Mouse (Mus musculus): ENCODE data around the gene Hoxd10. TPM values are rescaled to one million over a fixed set of nuclear protein-coding genes. Genes with fewer than 3 reads are reported as not detected.

The Hoxd10 gene
- polyA plus RNA-seq, 1 experiment from 2014 or later, result 7.9 TPM

GRCm38 (mm10) chr2:74695383-74695782, 3.7 kb downstream of the Hoxd10 start:
- no peak overlapping the region for H3K4me3 ChIP-seq (replicated peaks)
- H3K9ac ChIP-seq, result no peak overlapping the region
- H3K27ac ChIP-seq, result no peak overlapping the region
- H3K36me3 ChIP-seq, result no peaks in the 10 kb centered on the region
- peaks cover 94% of the 10 kb centered on the region for H3K27me3 ChIP-seq (replicated peaks)
- no peak overlapping the region for H3K4me2 ChIP-seq (replicated peaks)
- ATAC-seq, result no peak
- H3K9me3 ChIP-seq, result no peaks in the 10 kb centered on the region
- WGBS, result 4% methylated on average over 1 of the region's 1 CpGs
- H3K4me1 ChIP-seq (replicated peaks), result peaks cover 23% of the 10 kb centered on the region

- WGBS, result 13% methylated on average over 7 of the region's 7 CpGs
- H3K9me3 ChIP-seq, result no peaks in the 10 kb centered on the region
- no peak overlapping the region for H3K4me3 ChIP-seq (replicated peaks)
- H3K27ac ChIP-seq, result no peak overlapping the region
- no peaks in the 10 kb centered on the region for H3K36me3 ChIP-seq
- no peak overlapping the region for H3K4me2 ChIP-seq (replicated peaks)
- H3K27me3 ChIP-seq (replicated peaks), result peaks cover 98% of the 10 kb centered on the region
- H3K4me1 ChIP-seq (replicated peaks), result peaks cover 23% of the 10 kb centered on the region
- ATAC-seq, result no peak
- H3K9ac ChIP-seq, result no peak overlapping the region
Observed at GRCm38 (mm10) chr2:74695813-74696430, 4.2 kb downstream of the Hoxd10 start.

GRCm38 (mm10) chr2:74696442-74697335, 5.0 kb downstream of the Hoxd10 start:
- no peak overlapping the region for H3K4me3 ChIP-seq (replicated peaks)
- H3K4me1 ChIP-seq (replicated peaks), result peaks cover 18% of the 10 kb centered on the region
- H3K9ac ChIP-seq, result peak overlapping the region; percentile 4; the same call in 1 of the 2 replicates
- H3K27me3 ChIP-seq (replicated peaks), result peaks cover 97% of the 10 kb centered on the region
- no peaks in the 10 kb centered on the region for H3K36me3 ChIP-seq
- 0 out of 2 replicates have a peak overlapping the region, but pooled peaks have one; percentile 27 for H3K27ac ChIP-seq
- 4% methylated on average over 34 of the region's 34 CpGs for WGBS
- H3K9me3 ChIP-seq, result no peaks in the 10 kb centered on the region
- peak overlapping the region; percentile 34 for H3K4me2 ChIP-seq (replicated peaks)
- ATAC-seq, result 0 out of 2 replicates have a peak, but pooled peaks have one; percentile 20

- peak within 1 kb of the TSS; percentile 65 for H3K4me2 ChIP-seq (replicated peaks)
- peaks cover 90% of the 10 kb centered on the region for H3K27me3 ChIP-seq (replicated peaks)
- peaks cover 14% of the 10 kb centered on the region for H3K4me1 ChIP-seq (replicated peaks)
- H3K9ac ChIP-seq, result peak within 1 kb of the TSS; percentile 42
- H3K27ac ChIP-seq, result 0 out of 2 replicates have a peak within 1 kb of the TSS, but pooled peaks have one; percentile 32
- H3K4me3 ChIP-seq (replicated peaks), result peak within 1 kb of the TSS; percentile 41
- 1% methylated on average over 43 of the region's 43 CpGs for WGBS
- H3K9me3 ChIP-seq, result no peaks in the 10 kb centered on the region
- ATAC-seq, result peak; percentile 41
- no peaks in the 10 kb centered on the region for H3K36me3 ChIP-seq
Observed at GRCm38 (mm10) chr2:74697567-74698121, 5.9 kb downstream of the Hoxd10 start, which contains the start of gene Hoxd9. Gene Hoxd9, plus strand, starts transcription at chr2:74697727.

GRCm38 (mm10) chr2:74698201-74699052, 6.7 kb downstream of the Hoxd10 start:
- peak; percentile 27 for ATAC-seq
- Histone ChIP-seq H3K36me3 (no peaks in the 10 kb centered on the region), H3K4me3 (replicated peaks) (peak overlapping the region; percentile 41), H3K9ac (peak overlapping the region; percentile 42), H3K27me3 (replicated peaks) (peaks cover 87% of the 10 kb centered on the region), H3K27ac (0 out of 2 replicates have a peak overlapping the region, but pooled peaks have one; percentile 32), H3K4me1 (replicated peaks) (peaks cover 13% of the 10 kb centered on the region), H3K4me2 (replicated peaks) (peak overlapping the region; percentile 65), H3K9me3 (no peaks in the 10 kb centered on the region)
- 1% methylated on average over 86 of the region's 86 CpGs for WGBS

- peaks cover 87% of the 10 kb centered on the region for H3K27me3 ChIP-seq (replicated peaks)
- WGBS, result 2% methylated on average over 17 of the region's 17 CpGs
- peak overlapping the region; percentile 41 for H3K4me3 ChIP-seq (replicated peaks)
- ATAC-seq, result no peak
- no peaks in the 10 kb centered on the region for H3K36me3 ChIP-seq
- H3K9ac ChIP-seq, result no peak overlapping the region
- peaks cover 13% of the 10 kb centered on the region for H3K4me1 ChIP-seq (replicated peaks)
- H3K9me3 ChIP-seq, result no peaks in the 10 kb centered on the region
- H3K27ac ChIP-seq, result no peak overlapping the region
- H3K4me2 ChIP-seq (replicated peaks), result peak overlapping the region; percentile 65
Observed at GRCm38 (mm10) chr2:74699053-74699430, 7.3 kb downstream of the Hoxd10 start.

GRCm38 (mm10) chr2:74699664-74700545, 8.2 kb downstream of the Hoxd10 start:
- Histone ChIP-seq H3K27me3 (replicated peaks) (peaks cover 89% of the 10 kb centered on the region), H3K4me3 (replicated peaks) (peak overlapping the region; percentile 1; the same call in 1 of the 2 replicates), H3K27ac (0 out of 2 replicates have a peak overlapping the region, but pooled peaks have one; percentile 38), H3K4me1 (replicated peaks) (peaks cover 19% of the 10 kb centered on the region), H3K4me2 (replicated peaks) (peak overlapping the region; percentile 29), H3K9me3 (no peaks in the 10 kb centered on the region), H3K36me3 (no peaks in the 10 kb centered on the region), H3K9ac (no peak overlapping the region)
- ATAC-seq, result no peak
- 13% methylated on average over 23 of the region's 23 CpGs for WGBS

- H3K36me3 ChIP-seq, result no peaks in the 10 kb centered on the region
- peak overlapping the region; percentile 38; the same call in 1 of the 2 replicates for H3K27ac ChIP-seq
- 16% methylated on average over 22 of the region's 22 CpGs for WGBS
- H3K4me3 ChIP-seq (replicated peaks), result no peak overlapping the region
- no peaks in the 10 kb centered on the region for H3K9me3 ChIP-seq
- peak overlapping the region; percentile 29 for H3K4me2 ChIP-seq (replicated peaks)
- H3K27me3 ChIP-seq (replicated peaks), result peaks cover 89% of the 10 kb centered on the region
- ATAC-seq, result no peak
- no peak overlapping the region for H3K9ac ChIP-seq
- peaks cover 21% of the 10 kb centered on the region for H3K4me1 ChIP-seq (replicated peaks)
Observed at GRCm38 (mm10) chr2:74700546-74701112, 8.9 kb downstream of the Hoxd10 start.

GRCm38 (mm10) chr2:74701949-74702819, 10.5 kb downstream of the Hoxd10 start:
- 14% methylated on average over 17 of the region's 17 CpGs for WGBS
- Histone ChIP-seq H3K27me3 (replicated peaks) (peaks cover 82% of the 10 kb centered on the region), H3K36me3 (no peaks in the 10 kb centered on the region), H3K4me2 (replicated peaks) (no peak overlapping the region), H3K4me1 (replicated peaks) (peaks cover 22% of the 10 kb centered on the region), H3K27ac (no peak overlapping the region), H3K4me3 (replicated peaks) (no peak overlapping the region), H3K9ac (no peak overlapping the region), H3K9me3 (no peaks in the 10 kb centered on the region)
- ATAC-seq, result no peak

- Histone ChIP-seq H3K9ac (no peak overlapping the region), H3K4me1 (replicated peaks) (peaks cover 18% of the 10 kb centered on the region), H3K27me3 (replicated peaks) (peaks cover 80% of the 10 kb centered on the region), H3K27ac (no peak overlapping the region), H3K4me3 (replicated peaks) (no peak overlapping the region), H3K36me3 (no peaks in the 10 kb centered on the region), H3K4me2 (replicated peaks) (no peak overlapping the region), H3K9me3 (no peaks in the 10 kb centered on the region)
- no peak for ATAC-seq
- WGBS, result 36% methylated on average over 6 of the region's 6 CpGs
Observed at GRCm38 (mm10) chr2:74702820-74703219, 11.1 kb downstream of the Hoxd10 start.
